Mouse (Mus musculus) testis, adult 2 months (tissue): ENCODE measurements around the gene Wars2.

ENCODE experiments used
- CTCF ChIP-seq: fragments of 200-500 bp; IDR thresholded peaks from 2 replicates; pipeline ENCODE4 v1.5.1; 2012; ENCODE audit warnings: low read depth, mild to moderate bottlenecking, inconsistent platforms, low read length, moderate library complexity; ENCODE audit not compliant: control insufficient read depth, insufficient read depth, insufficient replicate concordance
- POLR2A ChIP-seq: fragments of 200-500 bp; IDR thresholded peaks from 2 replicates; pipeline ENCODE4 v1.6.1; 2012; ENCODE audit warnings: low read depth, mild to moderate bottlenecking, inconsistent platforms, low read length, moderate library complexity; ENCODE audit not compliant: control insufficient read depth

DNA sequence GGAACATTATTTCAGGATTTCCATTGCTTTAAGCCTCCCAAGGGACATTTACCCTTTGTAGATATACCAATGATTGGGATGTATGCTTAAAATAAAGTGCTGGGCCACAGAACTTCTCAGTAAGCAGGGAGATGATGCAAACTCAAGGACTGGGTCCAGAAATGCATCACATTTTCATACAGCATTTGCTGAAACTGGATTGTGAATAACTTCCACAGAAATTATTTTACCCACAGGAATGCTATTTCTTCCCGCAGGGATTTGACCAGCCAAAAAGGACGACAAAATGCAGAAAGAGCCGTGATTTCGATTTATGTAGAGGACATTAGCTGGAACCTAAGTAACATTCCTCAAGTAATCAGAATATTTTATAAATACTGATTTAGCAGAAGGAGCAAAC, 7.0 kb upstream of the Wars2 start:
- TF ChIP-seq POLR2A (no peak), CTCF (no peak)
